Mouse (Mus musculus) embryonic facial prominence, embryonic 14.5 days (tissue): ENCODE measurements around the gene Eif5a2. TPM values are rescaled to one million over a fixed set of nuclear protein-coding genes. Genes with fewer than 3 reads are reported as not detected.
"Not testable (repeated sequence)": the region's sequence is repeated elsewhere in the genome, so short reads cannot be mapped to it uniquely, and the experiment has no call there.

Source experiments
- ATAC-seq: fragments of 200-750 bp; cut with Nextera tagmentation; 2 replicates; pipeline ENCODE4 v1.8.0; 2017; ENCODE audit warnings: low read depth, moderate number of reproducible peaks, moderate TSS enrichment
- DNase-seq: peaks from one replicate; pipeline ENCODE4 v3.0.0-alpha.2; 2015; ENCODE audit warnings: low spot score
- H3K27ac ChIP-seq: fragments of 300-500 bp; sonication (generic); replicated peaks from 2 replicates; pipeline ENCODE4 v1.5.1; 2014; ENCODE audit warnings: low read depth, mild to moderate bottlenecking, low read length, moderate library complexity
- H3K27me3 ChIP-seq: fragments of 300-500 bp; sonication (generic); replicated peaks from 2 replicates; pipeline ENCODE4 v1.6.1; 2014; ENCODE audit warnings: low read length; ENCODE audit not compliant: control insufficient read depth, insufficient read depth
- H3K36me3 ChIP-seq: fragments of 300-500 bp; sonication (generic); 2 replicates; pipeline ENCODE4 v1.6.1; 2014; ENCODE audit warnings: low read length, mixed read lengths; ENCODE audit not compliant: control insufficient read depth, insufficient read depth
- H3K4me1 ChIP-seq: fragments of 300-500 bp; sonication (generic); 2 replicates; pipeline ENCODE4 v1.6.1; 2014; ENCODE audit warnings: antibody characterized with exemption, low read length; ENCODE audit not compliant: control insufficient read depth, insufficient read depth
- H3K4me2 ChIP-seq: fragments of 300-500 bp; sonication (generic); 2 replicates; pipeline ENCODE4 v1.6.1; 2014; ENCODE audit warnings: low read depth, mild to moderate bottlenecking, low read length, moderate library complexity, mixed read lengths
- H3K4me3 ChIP-seq: fragments of 300-500 bp; sonication (generic); 2 replicates; pipeline ENCODE4 v1.5.1; 2014; ENCODE audit warnings: low read depth, mild to moderate bottlenecking, low read length
- H3K9ac ChIP-seq: fragments of 300-500 bp; sonication (generic); 2 replicates; pipeline ENCODE4 v1.6.1; 2014; ENCODE audit warnings: low read depth, mild to moderate bottlenecking, low read length, moderate library complexity, mixed read lengths
- H3K9me3 ChIP-seq: fragments of 300-500 bp; sonication (generic); 2 replicates; pipeline ENCODE4 v1.6.1; 2016; ENCODE audit warnings: low read length; ENCODE audit not compliant: control insufficient read depth
- WGBS: fragments of 180-500 bp; shearing (Covaris S2); extraction: QIAGEN DNeasy Blood & Tissue Kit; methylation state at CpG from one replicate; pipeline ENCODE4 v1.1.7; 2014; 5-methylcytosine and 5-hydroxymethylcytosine counted together
- polyA plus RNA-seq: library from polyadenylated mRNA; unstranded; fragments of >200 nt; fragmentation: Nextera tagmentation; extraction: Ambion mirVana; gene quantifications from 2 replicates; pipeline ENCODE4 v1.2.1, GENCODE M21; 2014

Eif5a2 gene
- polyA plus RNA-seq, 1 experiment from 2014 or later: 10.4 TPM

GRCm38 (mm10) chr3:28761225-28761789, 19.8 kb upstream of the Eif5a2 start:
- no peak overlapping the region for H3K4me3 ChIP-seq
- H3K4me2 ChIP-seq: no peak overlapping the region
- H3K9ac ChIP-seq: no peak overlapping the region
- ATAC-seq (no peak), DNase-seq (no peak)
- H3K27ac ChIP-seq: no peak overlapping the region
- no peaks in the 10 kb centered on the region for H3K4me1 ChIP-seq
- no peaks in the 10 kb centered on the region for H3K27me3 ChIP-seq
- no peaks in the 10 kb centered on the region for H3K36me3 ChIP-seq
- H3K9me3 ChIP-seq: no peaks in the 10 kb centered on the region
- 64% methylated on average over 8 of the region's 8 CpGs for WGBS

GRCm38 (mm10) chr3:28766935-28767334, 14.1 kb upstream of the Eif5a2 start:
- H3K27ac ChIP-seq: no peak overlapping the region
- 0 out of 2 replicates have a peak, but pooled peaks cover 4% of the 10 kb centered on the region for H3K9me3 ChIP-seq
- ATAC-seq (no peak), DNase-seq (no peak)
- no peaks in the 10 kb centered on the region for H3K36me3 ChIP-seq
- 90% methylated on average over 4 of the region's 4 CpGs for WGBS
- H3K4me1 ChIP-seq: no peaks in the 10 kb centered on the region
- H3K4me2 ChIP-seq: no peak overlapping the region
- H3K4me3 ChIP-seq: no peak overlapping the region
- no peaks in the 10 kb centered on the region for H3K27me3 ChIP-seq
- no peak overlapping the region for H3K9ac ChIP-seq

- Histone ChIP-seq H3K9ac (no peak overlapping the region), H3K27me3 (no peaks in the 10 kb centered on the region), H3K4me3 (no peak overlapping the region), H3K27ac (no peak overlapping the region), H3K4me2 (no peak overlapping the region), H3K4me1 (no peaks in the 10 kb centered on the region), H3K9me3 (0 out of 2 replicates have a peak, but pooled peaks cover 4% of the 10 kb centered on the region), H3K36me3 (no peaks in the 10 kb centered on the region)
- no peak for DNase-seq
- ATAC-seq: no peak
- 65% methylated on average over 3 of the region's 3 CpGs for WGBS
Observed at GRCm38 (mm10) chr3:28768222-28768621, 12.9 kb upstream of the Eif5a2 start.

GRCm38 (mm10) chr3:28772919-28773318, 8.2 kb upstream of the Eif5a2 start:
- H3K4me3 ChIP-seq, H3K27me3 ChIP-seq, DNase-seq, ATAC-seq, H3K27ac ChIP-seq, H3K4me1 ChIP-seq, H3K9me3 ChIP-seq, H3K4me2 ChIP-seq, H3K36me3 ChIP-seq, H3K9ac ChIP-seq: not testable (repeated sequence)
- 63% methylated on average over 4 of the region's 4 CpGs for WGBS

- Histone ChIP-seq H3K9ac (no peak overlapping the region), H3K4me1 (no peaks in the 10 kb centered on the region), H3K4me2 (no peak overlapping the region), H3K27ac (no peak overlapping the region), H3K36me3 (no peaks in the 10 kb centered on the region), H3K4me3 (no peak overlapping the region), H3K9me3 (0 out of 2 replicates have a peak, but pooled peaks cover 4% of the 10 kb centered on the region), H3K27me3 (no peaks in the 10 kb centered on the region)
- WGBS: 79% methylated on average over 7 of the region's 7 CpGs
- DNase-seq (no peak), ATAC-seq (no peak)
Observed at GRCm38 (mm10) chr3:28775361-28775760, 5.7 kb upstream of the Eif5a2 start.

GRCm38 (mm10) chr3:28775958-28776357, 5.1 kb upstream of the Eif5a2 start:
- H3K4me2 ChIP-seq: no peak overlapping the region
- H3K27me3 ChIP-seq: no peaks in the 10 kb centered on the region
- no peaks in the 10 kb centered on the region for H3K36me3 ChIP-seq
- 0 out of 2 replicates have a peak, but pooled peaks cover 4% of the 10 kb centered on the region for H3K4me1 ChIP-seq
- H3K9ac ChIP-seq: no peak overlapping the region
- ATAC-seq (no peak), DNase-seq (no peak)
- no peak overlapping the region for H3K27ac ChIP-seq
- no peak overlapping the region for H3K4me3 ChIP-seq
- WGBS: 82% methylated on average over 1 of the region's 1 CpGs
- H3K9me3 ChIP-seq: 0 out of 2 replicates have a peak, but pooled peaks cover 4% of the 10 kb centered on the region

GRCm38 (mm10) chr3:28776491-28776890, 4.6 kb upstream of the Eif5a2 start:
- no peak overlapping the region for H3K4me3 ChIP-seq
- 0 out of 2 replicates have a peak, but pooled peaks cover 4% of the 10 kb centered on the region for H3K4me1 ChIP-seq
- no peak overlapping the region for H3K27ac ChIP-seq
- 70% methylated on average over 1 of the region's 1 CpGs for WGBS
- no peak overlapping the region for H3K9ac ChIP-seq
- H3K27me3 ChIP-seq: no peaks in the 10 kb centered on the region
- H3K36me3 ChIP-seq: no peaks in the 10 kb centered on the region
- H3K9me3 ChIP-seq: no peaks in the 10 kb centered on the region
- DNase-seq (no peak), ATAC-seq (no peak)
- no peak overlapping the region for H3K4me2 ChIP-seq

GRCm38 (mm10) chr3:28780511-28780910, 565 bp upstream of the Eif5a2 start:
- 73% methylated on average over 9 of the region's 9 CpGs for WGBS

GRCm38 (mm10) chr3:28781422-28781821, 346 bp downstream of the Eif5a2 start:
- Histone ChIP-seq H3K27ac (no peak overlapping the region), H3K4me1 (peaks cover 10% of the 10 kb centered on the region; the same call in 1 of the 2 replicates), H3K9me3 (no peaks in the 10 kb centered on the region), H3K36me3 (no peaks in the 10 kb centered on the region), H3K9ac (peak overlapping the region; percentile 78), H3K4me3 (peak overlapping the region; percentile 82), H3K4me2 (peak overlapping the region; percentile 96), H3K27me3 (no peaks in the 10 kb centered on the region)
- ATAC-seq (no peak), DNase-seq (no peak)
- WGBS: 0% methylated on average over 23 of the region's 41 CpGs

More at GRCm38 (mm10) chr3:28780511-28780910, 565 bp upstream of the Eif5a2 start:
- DNase-seq (no peak), ATAC-seq (no peak; the same call in 1 of the 2 replicates)
- Histone ChIP-seq H3K9ac (no peak overlapping the region; the same call in 1 of the 2 replicates), H3K9me3 (no peaks in the 10 kb centered on the region), H3K36me3 (no peaks in the 10 kb centered on the region), H3K4me2 (peak overlapping the region; percentile 96), H3K4me1 (peaks cover 10% of the 10 kb centered on the region; the same call in 1 of the 2 replicates), H3K4me3 (peak overlapping the region; percentile 82), H3K27me3 (no peaks in the 10 kb centered on the region), H3K27ac (no peak overlapping the region)
